Mouse (Mus musculus): ENCODE data around the gene Muc5b. TPM values are rescaled to one million over a fixed set of nuclear protein-coding genes. Genes with fewer than 3 reads are reported as not detected.

Gene Muc5b
- polyA plus RNA-seq, 1 experiment, result not detected

GRCm38 (mm10) chr7:141902791-141903190 lies 63.9 kb downstream of the Muc5b start:
- no peak for DNase-seq
- H3K4me1 ChIP-seq (ENCODE audit: control insufficient read depth, insufficient read depth, low read length), result peaks cover 17% of the 10 kb centered on the region; the same call in 1 of the 2 replicates

GRCm38 (mm10) chr7:141908591-141908990 lies 69.7 kb downstream of the Muc5b start:
- Histone ChIP-seq H3K4me1 (ENCODE audit: control insufficient read depth, insufficient read depth, low read length) (no peaks in the 10 kb centered on the region), H3K27ac (ENCODE audit: insufficient read depth, low read length) (no peak overlapping the region), H3K4me3 (replicated peaks; ENCODE audit: insufficient read depth, low read depth, low read length) (no peak overlapping the region), H3K27me3 (ENCODE audit: control insufficient read depth, insufficient read depth, low read length) (no peaks in the 10 kb centered on the region; the same call in 1 of the 2 replicates)
- DNase-seq, result peak in 1 of 2 experiments; percentile 38
- TF ChIP-seq CTCF (IDR thresholded peaks at IDR 0.05; ENCODE audit: borderline replicate concordance, insufficient read depth, low read depth, low read length), result no peak
- no peak for TF ChIP-seq POLR2A (IDR thresholded peaks at IDR 0.05; ENCODE audit: borderline replicate concordance, insufficient read depth, low read length)
- 22% methylated on average over 6 of the region's 6 CpGs for WGBS

More at GRCm38 (mm10) chr7:141902791-141903190, 63.9 kb downstream of the Muc5b start:
- TF ChIP-seq CTCF (IDR thresholded peaks at IDR 0.05; ENCODE audit: borderline replicate concordance, insufficient read depth, low read depth, low read length), result no peak
- no peak for TF ChIP-seq POLR2A (IDR thresholded peaks at IDR 0.05; ENCODE audit: borderline replicate concordance, insufficient read depth, low read length)
- WGBS, result 61% methylated on average over 4 of the region's 4 CpGs
- H3K4me3 ChIP-seq (replicated peaks; ENCODE audit: insufficient read depth, low read depth, low read length), result peak overlapping the region; percentile 62
- peak overlapping the region; percentile 81 for H3K27ac ChIP-seq (ENCODE audit: insufficient read depth, low read length)
- no peaks in the 10 kb centered on the region for H3K27me3 ChIP-seq (ENCODE audit: control insufficient read depth, insufficient read depth, low read length)

- no peak for DNase-seq
- H3K4me3 ChIP-seq (replicated peaks; ENCODE audit: insufficient read depth, low read depth, low read length), result no peak overlapping the region
- no peaks in the 10 kb centered on the region; the same call in 1 of the 2 replicates for H3K27me3 ChIP-seq (ENCODE audit: control insufficient read depth, insufficient read depth, low read length)
- H3K4me1 ChIP-seq (ENCODE audit: control insufficient read depth, insufficient read depth, low read length), result no peaks in the 10 kb centered on the region
- WGBS, result 93% methylated on average over 3 of the region's 3 CpGs
- no peak for TF ChIP-seq POLR2A (IDR thresholded peaks at IDR 0.05; ENCODE audit: borderline replicate concordance, insufficient read depth, low read length)
- no peak for TF ChIP-seq CTCF (IDR thresholded peaks at IDR 0.05; ENCODE audit: borderline replicate concordance, insufficient read depth, low read depth, low read length)
- H3K27ac ChIP-seq (ENCODE audit: insufficient read depth, low read length), result no peak overlapping the region
These were observed 72.4 kb downstream of the Muc5b start for GRCm38 (mm10) chr7:141911305-141911704.

GRCm38 (mm10) chr7:141918407-141918806 lies 79.5 kb downstream of the Muc5b start, which contains the start of gene Tollip:
Gene Tollip, minus strand, starts transcription at chr7:141918507.
- Histone ChIP-seq H3K4me1 (ENCODE audit: control insufficient read depth, insufficient read depth, low read length) (no peaks in the 10 kb centered on the region), H3K4me3 (replicated peaks; ENCODE audit: insufficient read depth, low read depth, low read length) (no peak within 1 kb of the TSS), H3K27me3 (ENCODE audit: control insufficient read depth, insufficient read depth, low read length) (no peaks in the 10 kb centered on the region; the same call in 1 of the 2 replicates), H3K27ac (ENCODE audit: insufficient read depth, low read length) (no peak within 1 kb of the TSS)
- TF ChIP-seq POLR2A (IDR thresholded peaks at IDR 0.05; ENCODE audit: borderline replicate concordance, insufficient read depth, low read length) (no peak), CTCF (IDR thresholded peaks at IDR 0.05; ENCODE audit: borderline replicate concordance, insufficient read depth, low read depth, low read length) (no peak)
- no peak for DNase-seq
- WGBS, result 89% methylated on average over 2 of the region's 2 CpGs

Other genes starting within 250 kb of the Muc5b start
- gene Muc6, start 183.8 kb upstream of the Muc5b start, polyA plus RNA-seq (2012; rRNA removed), result 0.05 and 0.08 TPM in 2 replicates
- gene Muc2, start 148.7 kb upstream of the Muc5b start, polyA plus RNA-seq (2012; rRNA removed), result 0.33 and 0.44 TPM in 2 replicates
- not detected in 2 replicates for gene Muc5ac, start 50.1 kb upstream of the Muc5b start, polyA plus RNA-seq (2012; rRNA removed)
- gene Tollip, start 79.4 kb downstream of the Muc5b start, polyA plus RNA-seq (2012; rRNA removed), result 151 and 161 TPM in 2 replicates
- 173 and 182 TPM in 2 replicates for gene Brsk2, start 110.7 kb downstream of the Muc5b start, polyA plus RNA-seq (2012; rRNA removed)
- gene Mob2, start 222.0 kb downstream of the Muc5b start, polyA plus RNA-seq (2012; rRNA removed), result 67.5 and 73.4 TPM in 2 replicates